Mouse (Mus musculus) retina, postnatal 1 day (tissue): ENCODE results near the gene Jph2.
A peak's percentile ranks its signal among the peaks of the same experiment; 100 is the strongest.

ENCODE experiments used
- DNase-seq: peaks from one replicate; pipeline ENCODE4 v3.0.0-alpha.2; 2012

The Jph2 gene

GRCm38 (mm10) chr2:163300069-163301060 lies 97.4 kb downstream of the Jph2 start:
- peak; percentile 46 for DNase-seq

DNA sequence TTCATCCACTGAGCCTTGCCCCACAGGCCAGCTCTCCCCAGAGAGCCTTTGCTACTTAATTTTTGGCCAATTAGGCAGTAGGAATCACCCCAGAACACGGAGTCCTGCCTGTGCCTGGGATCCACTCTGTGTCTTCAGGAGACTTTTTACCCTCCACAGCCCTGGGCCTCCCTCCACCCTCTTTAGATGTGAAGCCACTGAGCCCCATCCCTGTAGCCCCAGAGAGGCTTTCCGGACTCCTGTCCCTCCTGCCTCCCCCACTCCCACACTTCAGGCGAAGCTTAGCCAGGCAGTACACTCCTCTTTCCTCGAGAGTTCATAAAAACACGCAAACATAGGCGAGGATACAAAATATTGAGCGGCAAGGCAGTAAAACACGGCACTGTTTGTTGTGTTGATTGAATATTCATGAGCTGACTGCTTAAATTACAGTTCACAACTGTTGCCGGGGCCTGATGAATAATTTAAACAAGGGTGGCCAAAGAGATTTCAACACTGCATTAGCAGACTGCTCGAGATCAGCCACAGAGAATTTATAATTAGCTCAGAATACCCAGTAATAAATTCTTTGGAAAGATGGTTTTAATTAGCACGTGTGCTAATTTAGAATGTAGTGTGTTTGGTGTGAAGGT lies 100.7 kb downstream of the Jph2 start:
- peak; percentile 39 for DNase-seq

GRCm38 (mm10) chr2:163288881-163289379 lies 108.9 kb downstream of the Jph2 start:
- DNase-seq, result peak; percentile 61
